Mouse (Mus musculus): ENCODE measurements at regions not wholly inside any gene's neighbourhood (a gene's known extent, or its start where the extent isn't known, plus 50 kb on each side); places are given as distances from the start of the nearest gene placed in this dataset.
"Not testable (repeated sequence)": the region's sequence is repeated elsewhere in the genome, so short reads cannot be mapped to it uniquely, and the experiment has no call there.

- WGBS = 50% methylated on average over 3 of the region's 3 CpGs
These were observed 200.1 kb upstream of the Flrt2 start for GRCm38 (mm10) chr12:95491806-95492436.

GRCm38 (mm10) chr12:95501443-95501842 is 190.6 kb upstream of the Flrt2 start:
- no peak overlapping the region for H3K9ac ChIP-seq (replicated peaks)
- 75% methylated on average over 3 of the region's 3 CpGs for WGBS
- no peaks in the 10 kb centered on the region for H3K9me3 ChIP-seq

More at GRCm38 (mm10) chr12:95491806-95492436, 200.1 kb upstream of the Flrt2 start:
- H3K9me3 ChIP-seq; H3K4me1 ChIP-seq; H3K27me3 ChIP-seq; H3K36me3 ChIP-seq; H3K4me3 ChIP-seq; H3K4me2 ChIP-seq (replicated peaks); H3K27ac ChIP-seq (replicated peaks); ATAC-seq (replicated peaks); H3K9ac ChIP-seq (replicated peaks): not testable (repeated sequence)

GRCm38 (mm10) chr12:95520008-95520407 is 172.0 kb upstream of the Flrt2 start:
- H3K27ac ChIP-seq (replicated peaks) = no peak overlapping the region
- H3K9ac ChIP-seq (replicated peaks) = no peak overlapping the region
- 90% methylated on average over 2 of the region's 2 CpGs for WGBS
- H3K27me3 ChIP-seq = no peaks in the 10 kb centered on the region
- no peaks in the 10 kb centered on the region for H3K36me3 ChIP-seq
- H3K4me3 ChIP-seq = no peak overlapping the region
- no peaks in the 10 kb centered on the region for H3K9me3 ChIP-seq
- H3K4me1 ChIP-seq = no peaks in the 10 kb centered on the region
- H3K4me2 ChIP-seq (replicated peaks) = no peak overlapping the region
- no peak for ATAC-seq (replicated peaks)

More at GRCm38 (mm10) chr12:95501443-95501842, 190.6 kb upstream of the Flrt2 start:
- ATAC-seq (replicated peaks) = no peak
- Histone ChIP-seq H3K27ac (replicated peaks) (no peak overlapping the region), H3K36me3 (no peaks in the 10 kb centered on the region), H3K4me2 (replicated peaks) (no peak overlapping the region), H3K4me3 (no peak overlapping the region), H3K27me3 (no peaks in the 10 kb centered on the region), H3K4me1 (no peaks in the 10 kb centered on the region)

GRCm38 (mm10) chr12:95522052-95522451 is 170.0 kb upstream of the Flrt2 start:
- H3K4me3 ChIP-seq = no peak overlapping the region
- WGBS = 40% methylated on average over 3 of the region's 3 CpGs
- no peaks in the 10 kb centered on the region for H3K4me1 ChIP-seq
- no peak overlapping the region for H3K27ac ChIP-seq (replicated peaks)
- no peaks in the 10 kb centered on the region for H3K27me3 ChIP-seq
- H3K9me3 ChIP-seq = no peaks in the 10 kb centered on the region
- no peak for ATAC-seq (replicated peaks)
- H3K36me3 ChIP-seq = no peaks in the 10 kb centered on the region
- H3K9ac ChIP-seq (replicated peaks) = no peak overlapping the region
- H3K4me2 ChIP-seq (replicated peaks) = no peak overlapping the region

GRCm38 (mm10) chr12:95533888-95534639 is 158.0 kb upstream of the Flrt2 start:
- 79% methylated on average over 8 of the region's 8 CpGs for WGBS
- H3K4me1 ChIP-seq = no peaks in the 10 kb centered on the region
- no peak overlapping the region for H3K9ac ChIP-seq (replicated peaks)
- H3K36me3 ChIP-seq = no peaks in the 10 kb centered on the region
- H3K27ac ChIP-seq (replicated peaks) = no peak overlapping the region
- no peak overlapping the region for H3K4me2 ChIP-seq (replicated peaks)
- no peak for ATAC-seq (replicated peaks)
- H3K9me3 ChIP-seq = no peaks in the 10 kb centered on the region
- H3K4me3 ChIP-seq = no peak overlapping the region
- H3K27me3 ChIP-seq = no peaks in the 10 kb centered on the region

- Histone ChIP-seq H3K4me3 (no peak overlapping the region), H3K9ac (replicated peaks) (no peak overlapping the region), H3K4me1 (no peaks in the 10 kb centered on the region), H3K27ac (replicated peaks) (no peak overlapping the region), H3K36me3 (no peaks in the 10 kb centered on the region), H3K27me3 (no peaks in the 10 kb centered on the region), H3K4me2 (replicated peaks) (no peak overlapping the region), H3K9me3 (no peaks in the 10 kb centered on the region)
- ATAC-seq (replicated peaks) = no peak
- 31% methylated on average over 6 of the region's 6 CpGs for WGBS
These were observed 144.7 kb upstream of the Flrt2 start for GRCm38 (mm10) chr12:95547301-95547700.

GRCm38 (mm10) chr12:95553129-95553528 is 138.9 kb upstream of the Flrt2 start:
- 97% methylated on average over 3 of the region's 3 CpGs for whole genome bisulfite sequencing
- no peaks in the 10 kb centered on the region for H3K4me1 ChIP-seq

GRCm38 (mm10) chr12:95558706-95559406 is 133.2 kb upstream of the Flrt2 start:
- Histone ChIP-seq H3K9me3 (no peaks in the 10 kb centered on the region), H3K4me1 (peaks cover 7% of the 10 kb centered on the region), H3K27ac (replicated peaks) (0 out of 2 replicates have a peak overlapping the region, but pooled peaks have one; percentile 11), H3K4me2 (replicated peaks) (no peak overlapping the region), H3K27me3 (no peaks in the 10 kb centered on the region), H3K36me3 (no peaks in the 10 kb centered on the region), H3K9ac (replicated peaks) (no peak overlapping the region), H3K4me3 (no peak overlapping the region)
- 22% methylated on average over 6 of the region's 6 CpGs for WGBS
- ATAC-seq (replicated peaks) = peak; percentile 88

More at GRCm38 (mm10) chr12:95553129-95553528, 138.9 kb upstream of the Flrt2 start:
- Histone ChIP-seq H3K4me3 (no peak overlapping the region), H3K27ac (replicated peaks) (no peak overlapping the region), H3K9me3 (no peaks in the 10 kb centered on the region), H3K4me2 (replicated peaks) (no peak overlapping the region), H3K36me3 (no peaks in the 10 kb centered on the region), H3K9ac (replicated peaks) (no peak overlapping the region), H3K27me3 (no peaks in the 10 kb centered on the region)
- ATAC-seq (replicated peaks) = no peak

GRCm38 (mm10) chr12:95563431-95563830 is 128.6 kb upstream of the Flrt2 start:
- WGBS = 47% methylated on average over 4 of the region's 4 CpGs

GRCm38 (mm10) chr12:95576772-95577171 is 115.3 kb upstream of the Flrt2 start:
- H3K9me3 ChIP-seq = no peaks in the 10 kb centered on the region
- 84% methylated on average over 3 of the region's 3 CpGs for WGBS
- H3K27me3 ChIP-seq = no peaks in the 10 kb centered on the region
- H3K4me3 ChIP-seq = no peak overlapping the region
- no peak overlapping the region for H3K9ac ChIP-seq (replicated peaks)
- no peak overlapping the region for H3K27ac ChIP-seq (replicated peaks)
- no peaks in the 10 kb centered on the region for H3K36me3 ChIP-seq
- no peaks in the 10 kb centered on the region for H3K4me1 ChIP-seq
- no peak for ATAC-seq (replicated peaks)
- H3K4me2 ChIP-seq (replicated peaks) = no peak overlapping the region

More at GRCm38 (mm10) chr12:95563431-95563830, 128.6 kb upstream of the Flrt2 start:
- Histone ChIP-seq H3K4me1 (peaks cover 7% of the 10 kb centered on the region), H3K36me3 (no peaks in the 10 kb centered on the region), H3K9me3 (no peaks in the 10 kb centered on the region), H3K4me3 (no peak overlapping the region), H3K4me2 (replicated peaks) (no peak overlapping the region), H3K9ac (replicated peaks) (no peak overlapping the region), H3K27me3 (no peaks in the 10 kb centered on the region), H3K27ac (replicated peaks) (no peak overlapping the region)
- no peak for ATAC-seq (replicated peaks)

- Histone ChIP-seq H3K4me3 (no peak overlapping the region), H3K4me2 (replicated peaks) (no peak overlapping the region), H3K27me3 (no peaks in the 10 kb centered on the region), H3K4me1 (no peaks in the 10 kb centered on the region), H3K27ac (replicated peaks) (no peak overlapping the region), H3K9me3 (no peaks in the 10 kb centered on the region), H3K36me3 (no peaks in the 10 kb centered on the region), H3K9ac (replicated peaks) (no peak overlapping the region)
- ATAC-seq (replicated peaks) = no peak
These were observed 103.0 kb upstream of the Flrt2 start for GRCm38 (mm10) chr12:95589011-95589410.

- H3K36me3 ChIP-seq = no peaks in the 10 kb centered on the region
- ATAC-seq (replicated peaks) = no peak
- no peaks in the 10 kb centered on the region for H3K27me3 ChIP-seq
- H3K9me3 ChIP-seq = no peaks in the 10 kb centered on the region
- H3K27ac ChIP-seq (replicated peaks) = no peak overlapping the region
- H3K4me3 ChIP-seq = no peak overlapping the region
- 84% methylated on average over 1 of the region's 1 CpGs for WGBS
- no peaks in the 10 kb centered on the region for H3K4me1 ChIP-seq
- H3K9ac ChIP-seq (replicated peaks) = no peak overlapping the region
- H3K4me2 ChIP-seq (replicated peaks) = no peak overlapping the region
These were observed 72.7 kb upstream of the Flrt2 start for GRCm38 (mm10) chr12:95619281-95619680.
